Mouse (Mus musculus): ENCODE data around the gene Fam20a. TPM values are rescaled to one million over a fixed set of nuclear protein-coding genes. Genes with fewer than 3 reads are reported as not detected.

Fam20a gene
- polyA plus RNA-seq, 1 experiment from 2014 or later = 3.9 TPM

DNA sequence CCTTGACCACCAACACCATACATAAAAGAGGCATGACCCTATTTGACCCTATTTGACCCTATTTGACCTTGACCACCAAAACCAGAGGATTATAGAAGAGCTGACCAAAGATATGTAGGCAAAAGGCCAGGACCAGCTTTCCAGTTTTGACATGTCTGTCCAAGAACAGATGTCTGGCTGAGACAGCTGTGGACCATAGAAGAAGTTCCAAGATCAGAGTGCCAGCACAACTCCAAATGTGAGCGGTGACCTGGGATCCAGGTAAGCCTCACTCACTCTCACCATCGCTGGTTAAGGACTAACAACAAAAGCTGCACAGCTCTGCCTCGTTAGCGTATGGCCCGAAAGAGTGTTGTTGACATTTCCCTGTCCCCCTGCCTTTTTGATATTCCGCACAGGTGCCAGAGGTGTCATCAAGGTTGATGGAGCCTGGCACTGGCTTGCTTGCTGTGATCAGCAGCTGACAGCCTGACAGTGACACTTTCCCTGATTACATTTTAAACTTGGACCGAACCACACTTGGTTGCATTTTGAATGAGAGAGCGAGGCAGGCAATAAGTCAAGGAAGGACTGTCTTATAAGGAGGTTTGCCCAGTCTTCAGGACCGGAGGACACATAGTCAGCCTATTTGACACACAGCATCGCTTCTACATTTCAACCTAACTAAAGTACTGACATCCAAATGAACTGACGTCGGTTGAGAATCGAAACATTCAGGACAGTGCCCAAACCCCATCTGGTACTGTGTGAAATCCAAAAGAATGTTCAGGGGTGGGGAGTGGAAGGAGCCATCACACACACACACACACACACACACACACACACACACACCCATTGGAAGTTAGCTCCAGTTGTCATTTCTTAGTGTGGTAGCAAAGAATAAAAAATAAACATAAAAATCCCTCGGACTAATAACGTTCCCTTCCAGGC lies 3.8 kb downstream of the Fam20a start:
- no peak for DNase-seq (ENCODE audit: low spot score)
- H3K4me2 ChIP-seq (replicated peaks; ENCODE audit: low read depth) = no peak overlapping the region
- peaks cover 4% of the 10 kb centered on the region; the same call in 1 of the 2 replicates for H3K4me1 ChIP-seq (replicated peaks; ENCODE audit: control insufficient read depth, insufficient read depth)
- H3K4me3 ChIP-seq (ENCODE audit: low read depth, low read length) = no peak overlapping the region
- 85% methylated on average over 15 of the region's 15 CpGs for WGBS
- H3K27me3 ChIP-seq (ENCODE audit: control insufficient read depth, insufficient read depth, low read length) = no peaks in the 10 kb centered on the region
- H3K9ac ChIP-seq (ENCODE audit: low read length) = no peak overlapping the region
- H3K9me3 ChIP-seq (ENCODE audit: control insufficient read depth, low read length) = no peaks in the 10 kb centered on the region
- no peak overlapping the region for H3K27ac ChIP-seq (replicated peaks)
- no peak for TF ChIP-seq EP300 (optimal IDR thresholded peaks at IDR 0.05)
- TF ChIP-seq CTCF (IDR thresholded peaks at IDR 0.05; ENCODE audit: low read depth) = no peak
- H3K36me3 ChIP-seq (ENCODE audit: control insufficient read depth, insufficient read depth, low read length) = no peaks in the 10 kb centered on the region
- no peak for ATAC-seq (ENCODE audit: low FRiP score, low TSS enrichment)

DNA sequence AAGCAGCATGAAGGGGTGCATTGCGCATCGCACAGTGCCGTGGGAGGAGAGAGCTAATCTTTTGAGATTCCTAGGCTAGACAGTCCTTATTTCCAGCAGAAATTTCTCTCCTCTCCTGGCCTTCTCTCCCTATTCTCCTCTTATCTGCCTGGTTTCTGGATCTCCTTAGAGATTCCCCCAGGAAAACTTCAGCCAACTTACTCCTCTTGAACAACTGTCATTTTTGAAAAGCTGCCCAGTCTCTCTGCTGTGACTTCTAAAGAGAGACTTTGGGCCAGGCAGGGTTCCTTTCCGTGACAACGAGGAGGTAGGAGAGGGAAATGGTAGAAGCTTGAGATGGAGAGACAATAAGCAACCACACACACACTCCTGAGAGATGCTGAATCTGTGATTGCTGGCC lies 4.6 kb downstream of the Fam20a start:
- no peak for DNase-seq (ENCODE audit: low spot score)
- no peaks in the 10 kb centered on the region for H3K27me3 ChIP-seq (ENCODE audit: control insufficient read depth, insufficient read depth, low read length)
- no peak for ATAC-seq (ENCODE audit: low FRiP score, low TSS enrichment)
- H3K4me1 ChIP-seq (replicated peaks; ENCODE audit: control insufficient read depth, insufficient read depth) = peaks cover 4% of the 10 kb centered on the region; the same call in 1 of the 2 replicates
- H3K9ac ChIP-seq (ENCODE audit: low read length) = no peak overlapping the region
- TF ChIP-seq CTCF (IDR thresholded peaks at IDR 0.05; ENCODE audit: low read depth) (no peak), EP300 (optimal IDR thresholded peaks at IDR 0.05) (no peak)
- no peak overlapping the region for H3K4me3 ChIP-seq (ENCODE audit: low read depth, low read length)
- no peak overlapping the region for H3K4me2 ChIP-seq (replicated peaks; ENCODE audit: low read depth)
- no peaks in the 10 kb centered on the region for H3K36me3 ChIP-seq (ENCODE audit: control insufficient read depth, insufficient read depth, low read length)
- no peaks in the 10 kb centered on the region for H3K9me3 ChIP-seq (ENCODE audit: control insufficient read depth, low read length)
- H3K27ac ChIP-seq (replicated peaks) = no peak overlapping the region
- 91% methylated on average over 5 of the region's 5 CpGs for WGBS

DNA sequence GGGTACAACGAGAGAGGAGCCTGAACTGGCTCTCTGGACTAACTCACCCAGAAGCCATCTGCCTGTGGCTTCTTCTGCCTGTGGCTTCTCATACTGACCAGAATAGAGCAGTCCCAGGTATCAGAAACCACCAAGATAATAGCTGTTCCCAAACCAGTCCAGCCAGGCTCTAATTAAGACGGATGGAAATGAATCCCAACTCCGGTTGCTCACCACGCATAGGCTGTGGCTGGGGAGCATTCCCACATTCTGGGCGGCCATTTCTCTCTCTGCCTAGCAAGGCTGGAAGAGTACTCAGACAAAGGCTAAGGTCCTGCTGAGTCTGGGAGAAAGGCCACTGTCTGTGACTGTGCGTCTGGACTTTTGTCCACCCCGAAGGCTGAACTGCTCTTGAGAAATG lies 5.1 kb downstream of the Fam20a start:
- ATAC-seq (ENCODE audit: low FRiP score, low TSS enrichment) (no peak), DNase-seq (ENCODE audit: low spot score) (no peak)
- H3K36me3 ChIP-seq (ENCODE audit: control insufficient read depth, insufficient read depth, low read length) = no peaks in the 10 kb centered on the region
- no peaks in the 10 kb centered on the region; the same call in 1 of the 2 replicates for H3K4me1 ChIP-seq (replicated peaks; ENCODE audit: control insufficient read depth, insufficient read depth)
- 88% methylated on average over 7 of the region's 7 CpGs for WGBS
- no peak overlapping the region for H3K27ac ChIP-seq (replicated peaks)
- H3K9ac ChIP-seq (ENCODE audit: low read length) = no peak overlapping the region
- no peak overlapping the region for H3K4me3 ChIP-seq (ENCODE audit: low read depth, low read length)
- TF ChIP-seq CTCF (IDR thresholded peaks at IDR 0.05; ENCODE audit: low read depth) (no peak), EP300 (optimal IDR thresholded peaks at IDR 0.05) (no peak)
- H3K9me3 ChIP-seq (ENCODE audit: control insufficient read depth, low read length) = no peaks in the 10 kb centered on the region
- H3K27me3 ChIP-seq (ENCODE audit: control insufficient read depth, insufficient read depth, low read length) = no peaks in the 10 kb centered on the region
- H3K4me2 ChIP-seq (replicated peaks; ENCODE audit: low read depth) = no peak overlapping the region

DNA sequence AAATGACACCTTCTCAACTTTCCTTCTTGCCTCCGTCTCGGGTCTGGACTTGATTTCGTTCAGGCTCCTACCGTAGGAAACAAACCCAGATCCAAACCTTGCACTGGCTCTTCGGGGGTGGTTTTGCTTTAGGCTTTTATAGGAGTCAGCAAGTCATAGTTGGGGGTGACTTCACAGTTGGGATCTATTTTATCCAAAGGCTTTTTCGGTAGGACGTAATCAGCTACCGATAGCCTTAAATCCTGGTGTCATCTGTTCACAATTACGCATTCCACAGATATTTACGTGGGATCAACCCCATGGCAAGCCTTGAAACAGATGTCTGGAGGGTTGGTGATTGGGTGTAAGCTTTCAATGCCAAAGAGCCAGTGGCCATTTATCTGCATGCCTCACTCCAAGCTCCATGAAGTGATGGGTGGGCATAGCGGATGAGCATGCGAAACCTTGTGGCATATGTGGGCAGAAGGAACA lies 6.7 kb downstream of the Fam20a start:
- H3K4me2 ChIP-seq (replicated peaks; ENCODE audit: low read depth) = no peak overlapping the region
- H3K27me3 ChIP-seq (ENCODE audit: control insufficient read depth, insufficient read depth, low read length) = no peaks in the 10 kb centered on the region
- H3K9me3 ChIP-seq (ENCODE audit: control insufficient read depth, low read length) = no peaks in the 10 kb centered on the region
- H3K4me1 ChIP-seq (replicated peaks; ENCODE audit: control insufficient read depth, insufficient read depth) = no peaks in the 10 kb centered on the region
- DNase-seq (ENCODE audit: low spot score) (no peak), ATAC-seq (ENCODE audit: low FRiP score, low TSS enrichment) (no peak)
- H3K9ac ChIP-seq (ENCODE audit: low read length) = no peak overlapping the region
- 92% methylated on average over 12 of the region's 12 CpGs for WGBS
- TF ChIP-seq EP300 (optimal IDR thresholded peaks at IDR 0.05) = no peak
- no peak for TF ChIP-seq CTCF (IDR thresholded peaks at IDR 0.05; ENCODE audit: low read depth)
- no peak overlapping the region for H3K4me3 ChIP-seq (ENCODE audit: low read depth, low read length)
- no peaks in the 10 kb centered on the region for H3K36me3 ChIP-seq (ENCODE audit: control insufficient read depth, insufficient read depth, low read length)
- H3K27ac ChIP-seq (replicated peaks) = no peak overlapping the region

DNA sequence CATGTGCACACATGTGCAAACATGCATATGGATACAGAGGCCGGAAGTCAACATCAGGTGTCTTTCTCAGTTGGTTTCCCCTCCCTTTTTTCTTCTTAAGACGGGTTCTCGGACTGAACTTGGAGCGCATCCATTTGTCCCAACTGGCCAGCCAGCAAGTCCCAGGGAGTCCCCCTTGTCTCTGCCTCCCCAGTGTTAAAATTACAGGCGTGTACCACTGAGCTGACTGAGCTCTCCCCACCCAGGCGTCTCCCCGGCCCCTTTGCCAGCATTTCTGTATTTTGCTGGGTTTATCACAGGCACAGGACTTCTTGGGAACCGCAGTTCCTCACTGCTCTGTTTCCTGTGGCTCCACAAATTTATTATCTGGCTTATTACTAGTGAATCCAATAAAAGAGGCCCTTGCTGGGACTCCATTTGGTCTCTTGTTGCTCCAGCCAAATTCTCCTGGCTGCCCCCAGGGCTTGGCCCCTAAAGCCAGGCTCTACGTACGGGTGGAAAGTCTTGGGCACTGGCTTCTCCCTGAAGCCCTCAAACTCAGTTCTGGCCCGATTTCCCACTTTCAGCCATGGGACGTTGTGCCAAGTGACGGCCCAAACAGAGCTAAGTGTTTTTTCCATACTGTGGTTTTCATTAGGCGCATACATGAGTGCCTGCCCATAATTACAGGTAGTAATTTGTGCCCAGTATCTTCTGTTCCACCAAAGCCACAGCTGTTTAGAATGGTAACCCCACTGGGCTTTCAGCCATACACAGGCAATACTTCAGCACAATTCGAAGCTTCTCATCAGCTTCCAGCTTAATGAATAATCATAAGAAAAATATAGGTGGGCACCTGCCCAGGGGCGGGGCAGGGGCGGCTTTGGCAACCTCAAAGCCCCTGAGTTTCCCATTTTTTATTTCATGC lies 7.5 kb downstream of the Fam20a start:
- WGBS = 83% methylated on average over 17 of the region's 17 CpGs
- Histone ChIP-seq H3K4me1 (replicated peaks; ENCODE audit: control insufficient read depth, insufficient read depth) (no peaks in the 10 kb centered on the region), H3K9me3 (ENCODE audit: control insufficient read depth, low read length) (no peaks in the 10 kb centered on the region), H3K27ac (replicated peaks) (no peak overlapping the region), H3K27me3 (ENCODE audit: control insufficient read depth, insufficient read depth, low read length) (no peaks in the 10 kb centered on the region), H3K36me3 (ENCODE audit: control insufficient read depth, insufficient read depth, low read length) (no peaks in the 10 kb centered on the region), H3K4me2 (replicated peaks; ENCODE audit: low read depth) (no peak overlapping the region), H3K9ac (ENCODE audit: low read length) (no peak overlapping the region), H3K4me3 (ENCODE audit: low read depth, low read length) (no peak overlapping the region)
- DNase-seq (ENCODE audit: low spot score) = no peak
- ATAC-seq (ENCODE audit: low FRiP score, low TSS enrichment) = no peak
- no peak for TF ChIP-seq CTCF (IDR thresholded peaks at IDR 0.05; ENCODE audit: low read depth)
- TF ChIP-seq EP300 (optimal IDR thresholded peaks at IDR 0.05) = no peak

Measured in stomach, postnatal 0 days (tissue).